Mouse (Mus musculus): ENCODE data around the gene Ccdc120. TPM values are rescaled to one million over a fixed set of nuclear protein-coding genes. Genes with fewer than 3 reads are reported as not detected.
A peak's percentile ranks its signal among the peaks of the same experiment; 100 is the strongest.
"Not testable (repeated sequence)": the region's sequence is repeated elsewhere in the genome, so short reads cannot be mapped to it uniquely, and the experiment has no call there.

Ccdc120 gene
- total and polyA plus RNA-seq, 2 experiments from 2014 or later, result 0.92 to 1.8 TPM

GRCm38 (mm10) chrX:7725841-7726240, 24.9 kb downstream of the Ccdc120 start:
- no peak overlapping the region for H3K4me3 ChIP-seq (ENCODE audit: low read depth, low read length)
- H3K9ac ChIP-seq (replicated peaks; ENCODE audit: low read depth, low read length), result no peak overlapping the region
- no peak overlapping the region for H3K27ac ChIP-seq (ENCODE audit: low read depth)
- peaks cover 23% of the 10 kb centered on the region for H3K36me3 ChIP-seq (replicated peaks; ENCODE audit: control insufficient read depth, insufficient read depth, low read length)
- no peaks in the 10 kb centered on the region for H3K27me3 ChIP-seq (ENCODE audit: control insufficient read depth, insufficient read depth, low read length)
- 79% methylated on average over 12 of the region's 12 CpGs for WGBS
- H3K4me1 ChIP-seq (ENCODE audit: control insufficient read depth, insufficient read depth), result no peaks in the 10 kb centered on the region
- no peaks in the 10 kb centered on the region for H3K9me3 ChIP-seq (replicated peaks; ENCODE audit: control insufficient read depth, low read length)
- DNase-seq (ENCODE audit: low spot score) (no peak), ATAC-seq (ENCODE audit: insufficient read depth, low read depth) (no peak)
- TF ChIP-seq CTCF (IDR thresholded peaks at IDR 0.05; ENCODE audit: low read depth), result no peak
- no peak for TF ChIP-seq EP300 (IDR thresholded peaks at IDR 0.05; ENCODE audit: low read depth)
- H3K4me2 ChIP-seq (ENCODE audit: low read depth, low read length), result no peak overlapping the region

- DNase-seq (ENCODE audit: low spot score) (no peak), ATAC-seq (ENCODE audit: insufficient read depth, low read depth) (no peak)
- H3K27ac ChIP-seq (ENCODE audit: low read depth), result no peak overlapping the region
- no peaks in the 10 kb centered on the region for H3K4me1 ChIP-seq (ENCODE audit: control insufficient read depth, insufficient read depth)
- TF ChIP-seq CTCF (IDR thresholded peaks at IDR 0.05; ENCODE audit: low read depth) (no peak), EP300 (IDR thresholded peaks at IDR 0.05; ENCODE audit: low read depth) (no peak)
- H3K9me3 ChIP-seq (replicated peaks; ENCODE audit: control insufficient read depth, low read length), result no peaks in the 10 kb centered on the region
- H3K36me3 ChIP-seq (replicated peaks; ENCODE audit: control insufficient read depth, insufficient read depth, low read length), result peaks cover 23% of the 10 kb centered on the region
- H3K9ac ChIP-seq (replicated peaks; ENCODE audit: low read depth, low read length), result no peak overlapping the region
- H3K27me3 ChIP-seq (ENCODE audit: control insufficient read depth, insufficient read depth, low read length), result no peaks in the 10 kb centered on the region
- no peak overlapping the region for H3K4me3 ChIP-seq (ENCODE audit: low read depth, low read length)
- WGBS, result 67% methylated on average over 5 of the region's 7 CpGs
- no peak overlapping the region for H3K4me2 ChIP-seq (ENCODE audit: low read depth, low read length)
These were observed 26.6 kb downstream of the Ccdc120 start for GRCm38 (mm10) chrX:7724135-7724534.

- peak overlapping the region; percentile 60 for H3K4me2 ChIP-seq (ENCODE audit: low read depth, low read length)
- H3K27me3 ChIP-seq (ENCODE audit: control insufficient read depth, insufficient read depth, low read length), result no peaks in the 10 kb centered on the region
- H3K4me1 ChIP-seq (ENCODE audit: control insufficient read depth, insufficient read depth), result no peaks in the 10 kb centered on the region
- DNase-seq (ENCODE audit: low spot score) (no peak), ATAC-seq (ENCODE audit: insufficient read depth, low read depth) (no peak)
- peak overlapping the region; percentile 67 for H3K4me3 ChIP-seq (ENCODE audit: low read depth, low read length)
- H3K9me3 ChIP-seq (replicated peaks; ENCODE audit: control insufficient read depth, low read length), result no peaks in the 10 kb centered on the region
- WGBS, result 21% methylated on average over 4 of the region's 4 CpGs
- peak overlapping the region; percentile 62 for H3K9ac ChIP-seq (replicated peaks; ENCODE audit: low read depth, low read length)
- TF ChIP-seq EP300 (IDR thresholded peaks at IDR 0.05; ENCODE audit: low read depth) (no peak), CTCF (IDR thresholded peaks at IDR 0.05; ENCODE audit: low read depth) (no peak)
- H3K36me3 ChIP-seq (replicated peaks; ENCODE audit: control insufficient read depth, insufficient read depth, low read length), result peaks cover 23% of the 10 kb centered on the region
- H3K27ac ChIP-seq (ENCODE audit: low read depth), result peak overlapping the region; percentile 95; the same call in 1 of the 2 replicates
These were observed 28.0 kb downstream of the Ccdc120 start for GRCm38 (mm10) chrX:7722691-7723090.

- TF ChIP-seq CTCF (IDR thresholded peaks at IDR 0.05; ENCODE audit: low read depth) (no peak), EP300 (IDR thresholded peaks at IDR 0.05; ENCODE audit: low read depth) (no peak)
- peak overlapping the region; percentile 60 for H3K4me2 ChIP-seq (ENCODE audit: low read depth, low read length)
- H3K9me3 ChIP-seq (replicated peaks; ENCODE audit: control insufficient read depth, low read length), result no peaks in the 10 kb centered on the region
- no peaks in the 10 kb centered on the region for H3K27me3 ChIP-seq (ENCODE audit: control insufficient read depth, insufficient read depth, low read length)
- H3K27ac ChIP-seq (ENCODE audit: low read depth), result peak overlapping the region; percentile 95
- ATAC-seq (ENCODE audit: insufficient read depth, low read depth), result no peak
- peak overlapping the region; percentile 62 for H3K9ac ChIP-seq (replicated peaks; ENCODE audit: low read depth, low read length)
- no peak for DNase-seq (ENCODE audit: low spot score)
- WGBS, result 21% methylated on average over 11 of the region's 11 CpGs
- H3K4me3 ChIP-seq (ENCODE audit: low read depth, low read length), result peak overlapping the region; percentile 67
- H3K4me1 ChIP-seq (ENCODE audit: control insufficient read depth, insufficient read depth), result no peaks in the 10 kb centered on the region
- H3K36me3 ChIP-seq (replicated peaks; ENCODE audit: control insufficient read depth, insufficient read depth, low read length), result peaks cover 21% of the 10 kb centered on the region
These were observed 28.5 kb downstream of the Ccdc120 start for GRCm38 (mm10) chrX:7722282-7722611.

- WGBS, result 17% methylated on average over 22 of the region's 22 CpGs
- ATAC-seq (ENCODE audit: insufficient read depth, low read depth) (peak; percentile 90), DNase-seq (ENCODE audit: low spot score) (peak; percentile 67)
- Histone ChIP-seq H3K27me3 (ENCODE audit: control insufficient read depth, insufficient read depth, low read length) (no peaks in the 10 kb centered on the region), H3K4me2 (ENCODE audit: low read depth, low read length) (peak within 1 kb of the TSS; percentile 60), H3K4me3 (ENCODE audit: low read depth, low read length) (peak within 1 kb of the TSS; percentile 67), H3K9me3 (replicated peaks; ENCODE audit: control insufficient read depth, low read length) (no peaks in the 10 kb centered on the region), H3K4me1 (ENCODE audit: control insufficient read depth, insufficient read depth) (no peaks in the 10 kb centered on the region), H3K36me3 (replicated peaks; ENCODE audit: control insufficient read depth, insufficient read depth, low read length) (peaks cover 16% of the 10 kb centered on the region), H3K9ac (replicated peaks; ENCODE audit: low read depth, low read length) (peak within 1 kb of the TSS; percentile 62), H3K27ac (ENCODE audit: low read depth) (peak within 1 kb of the TSS; percentile 95)
- no peak for TF ChIP-seq EP300 (IDR thresholded peaks at IDR 0.05; ENCODE audit: low read depth)
- no peak for TF ChIP-seq CTCF (IDR thresholded peaks at IDR 0.05; ENCODE audit: low read depth)
These were observed 29.0 kb downstream of the Ccdc120 start, which contains the start of gene Gm45208 for GRCm38 (mm10) chrX:7721514-7722281. Gene Gm45208 (plus strand): TSS chrX:7722245.

GRCm38 (mm10) chrX:7716058-7716457, 34.6 kb downstream of the Ccdc120 start:
- H3K4me2 ChIP-seq (ENCODE audit: low read depth, low read length); H3K9me3 ChIP-seq (replicated peaks; ENCODE audit: control insufficient read depth, low read length); ATAC-seq (ENCODE audit: insufficient read depth, low read depth); H3K27ac ChIP-seq (ENCODE audit: low read depth); H3K4me3 ChIP-seq (ENCODE audit: low read depth, low read length); H3K36me3 ChIP-seq (replicated peaks; ENCODE audit: control insufficient read depth, insufficient read depth, low read length); DNase-seq (ENCODE audit: low spot score); H3K4me1 ChIP-seq (ENCODE audit: control insufficient read depth, insufficient read depth); H3K27me3 ChIP-seq (ENCODE audit: control insufficient read depth, insufficient read depth, low read length); H3K9ac ChIP-seq (replicated peaks; ENCODE audit: low read depth, low read length): not testable (repeated sequence)
- 36% methylated on average over 1 of the region's 1 CpGs for WGBS

GRCm38 (mm10) chrX:7714135-7714899, 36.4 kb downstream of the Ccdc120 start, which contains the start of gene Wdr45:
Gene Wdr45 (plus strand): TSS chrX:7714333.
- peak within 1 kb of the TSS; percentile 20; the same call in 1 of the 2 replicates for H3K27ac ChIP-seq (ENCODE audit: low read depth)
- peak within 1 kb of the TSS; percentile 51 for H3K4me2 ChIP-seq (ENCODE audit: low read depth, low read length)
- not testable (repeated sequence) for H3K27me3 ChIP-seq (ENCODE audit: control insufficient read depth, insufficient read depth, low read length); H3K4me1 ChIP-seq (ENCODE audit: control insufficient read depth, insufficient read depth); H3K9me3 ChIP-seq (replicated peaks; ENCODE audit: control insufficient read depth, low read length); H3K36me3 ChIP-seq (replicated peaks; ENCODE audit: control insufficient read depth, insufficient read depth, low read length); H3K9ac ChIP-seq (replicated peaks; ENCODE audit: low read depth, low read length)
- ATAC-seq (ENCODE audit: insufficient read depth, low read depth) (peak; percentile 97), DNase-seq (ENCODE audit: low spot score) (peak; percentile 92)
- WGBS, result 10% methylated on average over 34 of the region's 60 CpGs
- H3K4me3 ChIP-seq (ENCODE audit: low read depth, low read length), result peak within 1 kb of the TSS; percentile 36

GRCm38 (mm10) chrX:7713764-7714134, 37.0 kb downstream of the Ccdc120 start:
- Histone ChIP-seq H3K27ac (ENCODE audit: low read depth) (peak overlapping the region; percentile 20; the same call in 1 of the 2 replicates), H3K4me3 (ENCODE audit: low read depth, low read length) (peak overlapping the region; percentile 36), H3K4me2 (ENCODE audit: low read depth, low read length) (peak overlapping the region; percentile 51)
- H3K9me3 ChIP-seq (replicated peaks; ENCODE audit: control insufficient read depth, low read length); H3K9ac ChIP-seq (replicated peaks; ENCODE audit: low read depth, low read length); DNase-seq (ENCODE audit: low spot score); H3K27me3 ChIP-seq (ENCODE audit: control insufficient read depth, insufficient read depth, low read length); H3K4me1 ChIP-seq (ENCODE audit: control insufficient read depth, insufficient read depth); H3K36me3 ChIP-seq (replicated peaks; ENCODE audit: control insufficient read depth, insufficient read depth, low read length); ATAC-seq (ENCODE audit: insufficient read depth, low read depth): not testable (repeated sequence)
- WGBS, result 37% methylated on average over 5 of the region's 12 CpGs
